Mouse (Mus musculus) CD4-positive naive resting alpha-beta T cell, adult 76 days (primary cell): ENCODE data around the gene Colca2. TPM values are rescaled to one million over a fixed set of nuclear protein-coding genes. Genes with fewer than 3 reads are reported as not detected.

Experiments used
- total RNA-seq: library from RNA; stranded (reverse); gene quantifications from one replicate; pipeline ENCODE4 v1.2.4, GENCODE M21; 2023

The Colca2 gene
- not detected for total RNA-seq

GRCm38 (mm10) chr9:51278500-51279381, at the start of gene Colca2:
TSS of gene Colca2 (minus strand) at chr9:51278569.

Other genes with a start within 250 kb of the Colca2 start
- gene Btg4, start 217.7 kb downstream of the Colca2 start, total RNA-seq, result not detected
- gene Layn, start 201.5 kb downstream of the Colca2 start, total RNA-seq, result not detected
- not detected for gene 4833427G06Rik, start 176.5 kb downstream of the Colca2 start, total RNA-seq
- gene Gm32742, start 113.1 kb downstream of the Colca2 start, total RNA-seq, result not detected
- 26.3 TPM for gene Pou2af1, start 64.9 kb downstream of the Colca2 start, total RNA-seq
- gene 1810046K07Rik, start 50.3 kb upstream of the Colca2 start, total RNA-seq, result not detected